ENCODE assay signal across 16 mouse cellular contexts in genomic region chr4:143194328-143194727, GRCm38 (mm10).
"Had no signal": no experiment of that assay in that cellular context is flagged by ENCODE, and none has a peak within 500 bp of the region (broad histone marks: within the 10 kb centered on the region; RNA-seq: fewer than 3 reads in every experiment).

No protein-coding gene starts in this region.

- H3K9ac ChIP-seq: neural tube, embryonic 13.5 days; neural tube, embryonic 15.5 days; stomach, embryonic 15.5 days had no signal

- DNase-seq: retina, postnatal 1 day; right cerebral cortex, adult 18-20 months; right cerebral cortex, postnatal 14 days; right cerebral cortex, postnatal 25 days; right cerebral cortex, postnatal 4 days; spleen, adult 18-20 months; thymus, adult 18-20 months; thymus, adult 2 months; thymus, postnatal 14 days; thymus, postnatal 25 days; thymus, postnatal 36 days; thymus, postnatal 4 days had no signal

- H3K4me3 ChIP-seq: neural tube, embryonic 13.5 days; neural tube, embryonic 15.5 days; stomach, embryonic 15.5 days had no signal

- H3K4me2 ChIP-seq: neural tube, embryonic 13.5 days; neural tube, embryonic 15.5 days; stomach, embryonic 15.5 days had no signal

- H3K27me3 ChIP-seq: neural tube, embryonic 13.5 days; neural tube, embryonic 15.5 days; stomach, embryonic 15.5 days had no signal

- H3K9me3 ChIP-seq: neural tube, embryonic 13.5 days; neural tube, embryonic 15.5 days; stomach, embryonic 15.5 days had no signal

- H3K36me3 ChIP-seq: neural tube, embryonic 13.5 days; neural tube, embryonic 15.5 days; stomach, embryonic 15.5 days had no signal

- H3K27ac ChIP-seq: neural tube, embryonic 13.5 days; neural tube, embryonic 15.5 days; stomach, embryonic 15.5 days; stomach, postnatal 0 days had no signal
